Mouse (Mus musculus) CH12.LX (cell line): ENCODE results near the gene Ccdc38. TPM values are rescaled to one million over a fixed set of nuclear protein-coding genes. Genes with fewer than 3 reads are reported as not detected.

ENCODE experiments used
- DNase-seq: peaks from one replicate; pipeline ENCODE4 v3.0.0-alpha.2; 2013; ENCODE audit errors: extremely low read depth
- H3K27ac ChIP-seq: 2 replicates; pipeline ENCODE4 v1.5.1; 2012; ENCODE audit warnings: low read depth, mild to moderate bottlenecking, control low read depth, moderate library complexity; ENCODE audit not compliant: insufficient read depth
- H3K27me3 ChIP-seq: replicated peaks from 2 replicates; pipeline ENCODE3; 2012; ENCODE audit warnings: inconsistent platforms
- H3K36me3 ChIP-seq, 2 experiments: replicated peaks in 1 of 2; 2 replicates each; pipeline versions ENCODE3 to v1.6.1; 2012; ENCODE audit warnings: inconsistent platforms in 1 of 2, low read length in 1 of 2, mild to moderate bottlenecking in 1 of 2, mixed read lengths in 1 of 2, moderate library complexity in 1 of 2; ENCODE audit not compliant: control insufficient read depth in 1 of 2, insufficient read depth in 1 of 2
- H3K4me1 ChIP-seq, 2 experiments: 2 replicates each; pipeline ENCODE4 v1.6.1; 2012; ENCODE audit warnings: inconsistent platforms in 1 of 2, moderate library complexity in 1 of 2; ENCODE audit not compliant: insufficient read depth in 2 of 2, control insufficient read depth in 1 of 2
- H3K4me2 ChIP-seq: 2 replicates; pipeline ENCODE4 v1.6.1; 2012; ENCODE audit warnings: low read depth, mild to moderate bottlenecking, control low read depth; ENCODE audit not compliant: poor library complexity, insufficient read depth, severe bottlenecking
- H3K4me3 ChIP-seq, 3 experiments: fragments of 150-350 bp in 1 of 3; sonication (generic) in 1 of 3; replicated peaks in 1 of 3; 2 replicates each; pipeline versions ENCODE3 to v1.5.1; 2011 to 2012; ENCODE audit warnings: low read depth in 2 of 3, low read length in 2 of 3, mild to moderate bottlenecking in 2 of 3, moderate library complexity in 2 of 3, control low read depth in 1 of 3, improper control_type of control experiment in 1 of 3, inconsistent platforms in 1 of 3, mixed read lengths in 1 of 3; ENCODE audit not compliant: poor library complexity in 1 of 3
- H3K79me2 ChIP-seq: replicated peaks from 2 replicates; pipeline ENCODE4 v1.6.1; 2012; ENCODE audit warnings: mild to moderate bottlenecking, moderate library complexity; ENCODE audit not compliant: control insufficient read depth, poor library complexity, insufficient read depth, severe bottlenecking; ENCODE audit errors: extremely low read depth
- H3K9ac ChIP-seq: 2 replicates; pipeline ENCODE4 v1.6.1; 2012; ENCODE audit warnings: low read depth, mild to moderate bottlenecking, control low read depth, moderate library complexity; ENCODE audit not compliant: insufficient read depth
- H3K9me3 ChIP-seq: replicated peaks from 2 replicates; pipeline ENCODE3; 2012; ENCODE audit warnings: low read length, inconsistent platforms, mixed read lengths
- E2F4 ChIP-seq: IDR thresholded peaks from 2 replicates; pipeline ENCODE4 v1.6.1; 2011; ENCODE audit warnings: low read depth, low read length, improper control_type of control experiment; ENCODE audit not compliant: insufficient replicate concordance
- GABPA ChIP-seq: IDR thresholded peaks from 2 replicates; pipeline ENCODE4 v1.6.1; 2012; ENCODE audit warnings: low read depth, low read length, improper control_type of control experiment, inconsistent platforms; ENCODE audit not compliant: insufficient replicate concordance
- IRF4 ChIP-seq: IDR thresholded peaks from 2 replicates; pipeline ENCODE4 v1.6.1; 2014; ENCODE audit warnings: low read depth, mild to moderate bottlenecking, inconsistent platforms, low read length, improper control_type of control experiment
- JUN ChIP-seq: IDR thresholded peaks from 2 replicates; pipeline ENCODE4 v1.6.1; 2011; ENCODE audit warnings: low read depth, mild to moderate bottlenecking, low read length, improper control_type of control experiment, moderate library complexity; ENCODE audit not compliant: insufficient read depth
- JUND ChIP-seq: conservative IDR thresholded peaks from 2 replicates; pipeline ENCODE4 v1.6.1; 2011; ENCODE audit warnings: low read depth, low read length, improper control_type of control experiment
- KAT2A ChIP-seq: IDR thresholded peaks from 2 replicates; pipeline ENCODE4 v1.6.1; 2012; ENCODE audit warnings: low read length, improper control_type of control experiment, inconsistent platforms; ENCODE audit not compliant: insufficient replicate concordance
- MEF2A ChIP-seq: IDR thresholded peaks from 2 replicates; pipeline ENCODE4 v1.6.1; 2014; ENCODE audit warnings: low read depth, mild to moderate bottlenecking, inconsistent platforms, low read length, improper control_type of control experiment, borderline replicate concordance
- MYC ChIP-seq: IDR thresholded peaks from 2 replicates; pipeline ENCODE4 v1.6.1; 2011; ENCODE audit warnings: low read depth, mild to moderate bottlenecking, improper control_type of control experiment, low read length
- NRF1 ChIP-seq: IDR thresholded peaks from 2 replicates; pipeline ENCODE4 v1.6.1; 2014; ENCODE audit warnings: low read depth, mild to moderate bottlenecking, inconsistent platforms, low read length, improper control_type of control experiment, moderate library complexity
- POLR2AphosphoS2 ChIP-seq: IDR thresholded peaks from 2 replicates; pipeline ENCODE4 v1.6.1; 2011; ENCODE audit warnings: low read depth, low read length, improper control_type of control experiment
- SIN3A ChIP-seq: IDR thresholded peaks from 2 replicates; pipeline ENCODE4 v1.6.1; 2012; ENCODE audit warnings: low read length, improper control_type of control experiment, inconsistent platforms
- TCF12 ChIP-seq: IDR thresholded peaks from 2 replicates; pipeline ENCODE4 v1.6.1; 2014; ENCODE audit warnings: low read depth, mild to moderate bottlenecking, inconsistent platforms, low read length, improper control_type of control experiment
- UBTF ChIP-seq: IDR thresholded peaks from 2 replicates; pipeline ENCODE4 v1.6.1; 2012; ENCODE audit warnings: low read depth, mild to moderate bottlenecking, inconsistent platforms, low read length, improper control_type of control experiment, moderate library complexity
- USF1 ChIP-seq: IDR thresholded peaks from 2 replicates; pipeline ENCODE4 v1.6.1; 2014; ENCODE audit warnings: low read depth, mild to moderate bottlenecking, inconsistent platforms, low read length, improper control_type of control experiment
- ZC3H11A ChIP-seq: IDR thresholded peaks from 2 replicates; pipeline ENCODE4 v1.6.1; 2012; ENCODE audit warnings: low read depth, mild to moderate bottlenecking, inconsistent platforms, low read length, improper control_type of control experiment
- ZKSCAN1 ChIP-seq: IDR thresholded peaks from 2 replicates; pipeline ENCODE4 v1.6.1; 2012; ENCODE audit warnings: low read depth, inconsistent platforms, low read length, improper control_type of control experiment, borderline replicate concordance
- ZMIZ1 ChIP-seq: IDR thresholded peaks from 2 replicates; pipeline ENCODE4 v1.6.1; 2012; ENCODE audit warnings: low read depth, mild to moderate bottlenecking, inconsistent platforms, low read length, improper control_type of control experiment
- ZNF384 ChIP-seq: IDR thresholded peaks from 2 replicates; pipeline ENCODE4 v1.6.1; 2012; ENCODE audit warnings: low read depth, low read length, improper control_type of control experiment, inconsistent platforms
- dilution Hi-C: fragments of 300-500 bp; cut with MboI; formaldehyde crosslinking; loops from 2 replicates; pipeline ENCODE4 v1.14.3; 2020; ENCODE audit warnings: low sequenced_read_pairs; ENCODE audit not compliant: extremely low pct_unique_long_range_greater_than_20kb, extremely low pct_ligation_motif_present
- in situ Hi-C: fragments of 300-500 bp; cut with MboI; formaldehyde crosslinking; loops from 3 replicates; pipeline ENCODE4 v1.14.3; 2019; ENCODE audit warnings: low sequenced_read_pairs, low pct_ligation_motif_present, low pct_unique_long_range_greater_than_20kb, mixed read lengths
- polyA plus RNA-seq: library from polyadenylated mRNA; unstranded; fragments of >175 nt; gene quantifications from 2 replicates; pipeline ENCODE4 v1.2.1, GENCODE M21; 2012; ENCODE audit warnings: low read depth; ENCODE audit not compliant: insufficient read length
- total RNA-seq, 2 experiments: library from RNA; depleted of rRNA; stranded (reverse); fragments of 300-350 nt in 1 of 2; fragments of >200 nt in 1 of 2; gene quantifications; 2 replicates each; pipeline ENCODE4 v1.2.3; 2012 to 2014

Gene Ccdc38
- total and polyA plus RNA-seq, 3 experiments = 9.2 to 47.3 (median 17.9) TPM

GRCm38 (mm10) chr10:93623725-93624124 lies 83.3 kb downstream of the Ccdc38 start:
- H3K9me3 ChIP-seq = no peaks in the 10 kb centered on the region
- no peak for DNase-seq
- in situ Hi-C loops = no loop called here
- no peaks in the 10 kb centered on the region for H3K36me3 ChIP-seq
- no peak overlapping the region for H3K27ac ChIP-seq
- no peak overlapping the region for H3K4me2 ChIP-seq
- no peak overlapping the region for H3K4me3 ChIP-seq
- peaks cover 3% of the 10 kb centered on the region in 2 experiments; a peak in 1 of 4 replicates for H3K4me1 ChIP-seq
- H3K79me2 ChIP-seq = no peaks in the 10 kb centered on the region
- dilution Hi-C loops = no loop called here
- no peak overlapping the region for H3K9ac ChIP-seq
- TF ChIP-seq KAT2A (no peak), ZNF384 (no peak), USF1 (no peak), IRF4 (no peak), ZMIZ1 (no peak), SIN3A (no peak), TCF12 (no peak)
- H3K27me3 ChIP-seq = no peaks in the 10 kb centered on the region

- no peaks in the 10 kb centered on the region for H3K27me3 ChIP-seq
- peak overlapping the region; percentile 31; the same call in 1 of the 2 replicates for H3K4me2 ChIP-seq
- no peak overlapping the region for H3K9ac ChIP-seq
- dilution Hi-C loops = no loop called here
- H3K36me3 ChIP-seq = no peaks in the 10 kb centered on the region
- no peaks in the 10 kb centered on the region for H3K9me3 ChIP-seq
- peaks cover 3% of the 10 kb centered on the region in 2 experiments; a peak in 1 of 4 replicates for H3K4me1 ChIP-seq
- no peak for TF ChIP-seq NRF1
- no peak for TF ChIP-seq UBTF
- no peak for TF ChIP-seq POLR2AphosphoS2
- no peak for TF ChIP-seq GABPA
- in situ Hi-C loops = no loop called here
- no peaks in the 10 kb centered on the region for H3K79me2 ChIP-seq
- no peak overlapping the region for H3K4me3 ChIP-seq
- H3K27ac ChIP-seq = no peak overlapping the region
- no peak for DNase-seq
These were observed 83.7 kb downstream of the Ccdc38 start for GRCm38 (mm10) chr10:93624151-93624550.

GRCm38 (mm10) chr10:93630310-93630709 lies 89.9 kb downstream of the Ccdc38 start:
- TF ChIP-seq E2F4 = no peak
- no peak for TF ChIP-seq MEF2A
- no peak for TF ChIP-seq POLR2AphosphoS2
- no peak for TF ChIP-seq ZKSCAN1
- TF ChIP-seq NRF1 = no peak
- no peak for TF ChIP-seq JUN
- no peak for TF ChIP-seq JUND
- TF ChIP-seq MYC = no peak
- no peak for TF ChIP-seq ZC3H11A
- no peaks in the 10 kb centered on the region for H3K36me3 ChIP-seq
- dilution Hi-C loops = no loop called here
- H3K9ac ChIP-seq = no peak overlapping the region
- no peaks in the 10 kb centered on the region for H3K4me1 ChIP-seq
- H3K79me2 ChIP-seq = no peaks in the 10 kb centered on the region
- H3K27me3 ChIP-seq = no peaks in the 10 kb centered on the region
- H3K9me3 ChIP-seq = peaks cover 2% of the 10 kb centered on the region
- H3K4me2 ChIP-seq = no peak overlapping the region
- no peak overlapping the region for H3K27ac ChIP-seq
- no peak for DNase-seq
- no peak overlapping the region for H3K4me3 ChIP-seq
- in situ Hi-C loops = loop anchor here (10.0 kb wide), 1 partner anchor 124 kb away; no protein-coding TSS in a partner anchor
